In the genomic region with DNA sequence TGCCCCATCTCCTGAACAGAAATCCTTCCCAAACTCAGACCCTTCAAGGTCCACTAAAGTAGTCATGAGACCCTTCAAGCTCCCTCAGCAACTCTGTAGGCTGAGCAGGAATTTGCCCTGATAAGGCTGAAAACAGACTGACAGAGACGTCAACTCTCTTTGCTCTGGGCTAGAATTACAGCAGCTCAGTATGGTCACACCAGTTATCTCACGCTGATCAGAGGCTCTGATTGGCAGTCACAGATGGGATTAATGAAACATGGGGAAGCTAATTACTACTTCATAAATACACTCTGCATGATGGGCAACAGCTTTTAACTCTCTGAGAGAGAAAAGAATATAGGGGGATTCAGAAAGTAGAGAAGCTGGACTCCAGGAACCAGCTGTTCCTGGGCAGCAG, we compare ENCODE assay signal across 25 mouse cellular contexts. TPM values are rescaled to one million over a fixed set of nuclear protein-coding genes. Genes with fewer than 3 reads are reported as not detected.
DNase-seq lines count a peak whose midpoint lies in the region; ATAC-seq and TF ChIP-seq lines count a peak whose summit lies in the region.
"Had no signal": no experiment of that assay in that cellular context is flagged by ENCODE, and none has a peak within 500 bp of the region (broad histone marks: within the 10 kb centered on the region; RNA-seq: fewer than 3 reads in every experiment).

No protein-coding gene starts in this region.

- TF ChIP-seq EP300 in MEL (IDR thresholded peaks at IDR 0.05; ENCODE audit: low read depth in 1 of 2, low read length in 2 of 2) = no peak

- TF ChIP-seq CTCF in MEL (IDR thresholded peaks at IDR 0.05 in 2 of 3, conservative IDR thresholded peaks at IDR 0.05 in 1 of 3; ENCODE audit: control insufficient read depth in 1 of 3, insufficient read depth in 1 of 3, low read depth in 2 of 3, low read length in 3 of 3, poor library complexity in 1 of 3, severe bottlenecking in 1 of 3) = no peak

- H3K79me2 ChIP-seq in MEL (ENCODE audit: control insufficient read depth, insufficient read depth, low read length, poor library complexity) = no peaks in the 10 kb centered on the region; the same call in 1 of the 2 replicates

- H3K4me3 ChIP-seq in forebrain, embryonic 10.5 days = no peak overlapping the region
- no peak overlapping the region for H3K4me3 ChIP-seq in forebrain, embryonic 12.5 days (replicated peaks)
- H3K4me3 ChIP-seq in heart, embryonic 12.5 days = no peak overlapping the region
- H3K4me3 ChIP-seq in MEL (ENCODE audit: control insufficient read depth in 1 of 2, insufficient read depth in 1 of 2, low read depth in 2 of 2, low read length in 2 of 2) = no peak overlapping the region
- H3K4me3 ChIP-seq in midbrain, embryonic 14.5 days (replicated peaks; ENCODE audit: low read depth, low read length) = no peak overlapping the region
- H3K4me3 ChIP-seq: embryonic facial prominence, embryonic 12.5 days; heart, embryonic 10.5 days had no signal

- no peak for TF ChIP-seq POLR2A in MEL (IDR thresholded peaks at IDR 0.05; ENCODE audit: control insufficient read depth in 1 of 2, insufficient read depth in 1 of 2, low read depth in 1 of 2, low read length in 2 of 2, poor library complexity in 1 of 2)

- H3K4me1 ChIP-seq in forebrain, embryonic 10.5 days = peaks cover 57% of the 10 kb centered on the region
- H3K4me1 ChIP-seq in forebrain, embryonic 12.5 days = peaks cover 26% of the 10 kb centered on the region
- peaks cover 36% of the 10 kb centered on the region for H3K4me1 ChIP-seq in heart, embryonic 12.5 days (replicated peaks)
- H3K4me1 ChIP-seq in MEL (ENCODE audit: control insufficient read depth in 1 of 2, insufficient read depth in 2 of 2, low read length in 2 of 2) = peaks cover 12 to 18% of the 10 kb centered on the region in 2 experiments
- peaks cover 28% of the 10 kb centered on the region for H3K4me1 ChIP-seq in midbrain, embryonic 14.5 days (ENCODE audit: control insufficient read depth, insufficient read depth, low read length)

- H3K27ac ChIP-seq in forebrain, embryonic 10.5 days = peak overlapping the region; percentile 63; the same call in 1 of the 2 replicates
- H3K27ac ChIP-seq in forebrain, embryonic 12.5 days = no peak overlapping the region
- peak overlapping the region; percentile 57; the same call in 1 of the 2 replicates for H3K27ac ChIP-seq in heart, embryonic 12.5 days (ENCODE audit: poor library complexity, severe bottlenecking)
- H3K27ac ChIP-seq in MEL (ENCODE audit: control insufficient read depth, low read depth, low read length) = no peak overlapping the region
- H3K27ac ChIP-seq in midbrain, embryonic 14.5 days (replicated peaks; ENCODE audit: low read depth, low read length) = no peak overlapping the region; the same call in 1 of the 2 replicates
- H3K27ac ChIP-seq: embryonic facial prominence, embryonic 12.5 days; heart, embryonic 10.5 days; hindbrain, embryonic 14.5 days; liver, embryonic 14.5 days; macrophage had no signal

- peaks cover 32% of the 10 kb centered on the region for H3K36me3 ChIP-seq in forebrain, embryonic 10.5 days (replicated peaks)
- H3K36me3 ChIP-seq in forebrain, embryonic 12.5 days (replicated peaks) = no peaks in the 10 kb centered on the region
- H3K36me3 ChIP-seq in heart, embryonic 12.5 days = peaks cover 10% of the 10 kb centered on the region; the same call in 1 of the 2 replicates
- peaks cover 15 to 36% of the 10 kb centered on the region in 2 experiments for H3K36me3 ChIP-seq in MEL (ENCODE audit: control insufficient read depth in 1 of 2, insufficient read depth in 2 of 2, low read length in 2 of 2)
- H3K36me3 ChIP-seq in midbrain, embryonic 14.5 days (ENCODE audit: control insufficient read depth, insufficient read depth, low read length) = 0 out of 2 replicates have a peak, but pooled peaks cover 6% of the 10 kb centered on the region
- H3K36me3 ChIP-seq: embryonic facial prominence, embryonic 12.5 days had no signal

- H3K9me3 ChIP-seq in forebrain, embryonic 10.5 days = no peaks in the 10 kb centered on the region
- no peaks in the 10 kb centered on the region for H3K9me3 ChIP-seq in forebrain, embryonic 12.5 days
- no peaks in the 10 kb centered on the region for H3K9me3 ChIP-seq in heart, embryonic 12.5 days (replicated peaks)
- no peaks in the 10 kb centered on the region for H3K9me3 ChIP-seq in MEL (replicated peaks; ENCODE audit: insufficient read depth, low read length)
- no peaks in the 10 kb centered on the region for H3K9me3 ChIP-seq in midbrain, embryonic 14.5 days (ENCODE audit: control insufficient read depth, low read length)
- H3K9me3 ChIP-seq: embryonic facial prominence, embryonic 12.5 days; heart, embryonic 10.5 days had no signal

- no peak overlapping the region for H3K9ac ChIP-seq in forebrain, embryonic 12.5 days
- no peak overlapping the region for H3K9ac ChIP-seq in heart, embryonic 12.5 days
- no peak overlapping the region for H3K9ac ChIP-seq in MEL (ENCODE audit: control insufficient read depth, low read depth, low read length, poor library complexity, severe bottlenecking)
- no peak overlapping the region for H3K9ac ChIP-seq in midbrain, embryonic 14.5 days (replicated peaks; ENCODE audit: low read length)
- H3K9ac ChIP-seq: embryonic facial prominence, embryonic 12.5 days; hindbrain, embryonic 14.5 days; liver, embryonic 14.5 days had no signal

- ATAC-seq in forebrain, embryonic 12.5 days (ENCODE audit: low FRiP score) = no peak
- ATAC-seq in heart, embryonic 12.5 days (ENCODE audit: insufficient number of reproducible peaks, low FRiP score) = no peak
- ATAC-seq in midbrain, embryonic 14.5 days (ENCODE audit: low FRiP score, low TSS enrichment) = no peak; the same call in 1 of the 2 replicates
- ATAC-seq in activated CD4-positive, CD25-positive, alpha-beta regulatory T cell, adult 4 months = no peak
- ATAC-seq: intestine, postnatal 0 days had no signal

- no peak for DNase-seq in forebrain, embryonic 10.5 days (ENCODE audit: extremely low spot score, low spot score)
- no peak for DNase-seq in heart, postnatal 4 days
- peak; percentile 26 for DNase-seq in MEL (ENCODE audit: low read depth, low spot score)
- DNase-seq in midbrain, embryonic 14.5 days = peak; percentile 51
- DNase-seq: adrenal gland, postnatal 25 days; cerebellum, adult 18-20 months; cerebellum, postnatal 10 days; gastrocnemius, postnatal 14 days; kidney, adult 9 months; kidney, postnatal 10 days; layer of hippocampus, adult 9-11 months; liver; lung, adult 2 months; lung, postnatal 10 days; thymus, adult 2 months; thymus, postnatal 36 days had no signal

- no peak for TF ChIP-seq RAD21 in MEL (IDR thresholded peaks at IDR 0.05; ENCODE audit: low read depth, low read length)

- no peak overlapping the region for H3K4me2 ChIP-seq in forebrain, embryonic 12.5 days
- no peak overlapping the region for H3K4me2 ChIP-seq in heart, embryonic 12.5 days
- no peak overlapping the region for H3K4me2 ChIP-seq in midbrain, embryonic 14.5 days (ENCODE audit: low read length)
- H3K4me2 ChIP-seq: embryonic facial prominence, embryonic 12.5 days; hindbrain, embryonic 14.5 days had no signal

- 18% methylated on average over 2 of the region's 2 CpGs for WGBS in forebrain, embryonic 10.5 days
- 16% methylated on average over 2 of the region's 2 CpGs for WGBS in forebrain, embryonic 12.5 days
- 9% methylated on average over 2 of the region's 2 CpGs for WGBS in heart, embryonic 12.5 days
- 9% methylated on average over 2 of the region's 2 CpGs for WGBS in midbrain, embryonic 14.5 days

- peaks cover 11% of the 10 kb centered on the region; the same call in 1 of the 2 replicates for H3K27me3 ChIP-seq in forebrain, embryonic 10.5 days (ENCODE audit: poor library complexity, severe bottlenecking)
- peaks cover 7% of the 10 kb centered on the region; the same call in 1 of the 2 replicates for H3K27me3 ChIP-seq in forebrain, embryonic 12.5 days
- H3K27me3 ChIP-seq in heart, embryonic 12.5 days (replicated peaks) = no peaks in the 10 kb centered on the region
- H3K27me3 ChIP-seq in MEL (ENCODE audit: control insufficient read depth in 1 of 2, insufficient read depth in 2 of 2, low read length in 2 of 2) = no peaks in the 10 kb centered on the region
- H3K27me3 ChIP-seq in midbrain, embryonic 14.5 days (ENCODE audit: control insufficient read depth, insufficient read depth, low read length) = no peaks in the 10 kb centered on the region
- H3K27me3 ChIP-seq: embryonic facial prominence, embryonic 12.5 days had no signal

TF ChIP-seq in MEL, 35 proteins besides CTCF, POLR2A, EP300 and RAD21:
- peak; percentile 68 for TF ChIP-seq GATA1 (IDR thresholded peaks at IDR 0.05; ENCODE audit: low read depth, low read length)
- TF ChIP-seq POLR2AphosphoS5 (IDR thresholded peaks at IDR 0.05; ENCODE audit: borderline replicate concordance, low read depth, low read length) = no peak

RNA-seq across cellular contexts. Expression of a gene that starts 26.2 kb away (rescaled TPM):
- polyA plus RNA-seq in forebrain, embryonic 10.5 days (2016; fragmentation: Nextera tagmentation; extraction: Ambion mirVana) = 58.3 and 58.8 TPM in 2 replicates
- polyA plus RNA-seq in forebrain, embryonic 12.5 days (2016; fragmentation: Nextera tagmentation; extraction: Ambion mirVana) = 80.3 and 82.6 TPM in 2 replicates
- 41.1 and 46.9 TPM in 2 replicates for polyA plus RNA-seq in heart, embryonic 12.5 days (2016; fragmentation: Nextera tagmentation; extraction: Ambion mirVana)
- 10 to 100 TPM; 34.2 to 37.4 TPM for total RNA-seq in heart, postnatal 4 days (2021)
- 46.1 and 51.2 TPM in 2 replicates for total RNA-seq in MEL (2012; rRNA removed)
- 10 to 100 TPM in 1 of 2 experiments, not detected in 1; 54.0 TPM for polyA plus RNA-seq in MEL (2012; ENCODE audit: insufficient read depth in 1 of 2, insufficient read length in 2 of 2, low read depth in 1 of 2, low replicate concordance in 2 of 2, missing spikeins in 1 of 2)
- 91.5 and 98.1 TPM in 2 replicates for polyA plus RNA-seq in midbrain, embryonic 14.5 days (2014; fragmentation: Nextera tagmentation; extraction: Ambion mirVana)
- 10 to 100 TPM; 64.6 to 69.0 TPM for polyA plus RNA-seq in activated CD4-positive, CD25-positive, alpha-beta regulatory T cell, adult 4 months (2017; shearing (Covaris generic))

Comparison
In these comparisons a context has a peak if more than half of its experiments do, and no peak if none do; other contexts are left out.
1. H3K27ac ChIP-seq: peak in forebrain, embryonic 10.5 days (single experiment) and heart, embryonic 12.5 days (single experiment); none in forebrain, embryonic 12.5 days (single experiment), MEL (single experiment) and midbrain, embryonic 14.5 days (single experiment).
2. DNase-seq: peak in MEL (single experiment) and midbrain, embryonic 14.5 days (single experiment); none in forebrain, embryonic 10.5 days (single experiment) and heart, postnatal 4 days (single experiment).